Mouse (Mus musculus) inflammation-experienced regulatory T-cells, adult 16 weeks (primary cell): Measurements from ENCODE around the gene Gm10128. TPM values are rescaled to one million over a fixed set of nuclear protein-coding genes. Genes with fewer than 3 reads are reported as not detected.

Source experiments
- polyA plus RNA-seq: library from polyadenylated mRNA; unstranded; fragments of 100-300 nt; shearing (Covaris generic); gene quantifications from one replicate; pipeline ENCODE4 v1.2.1, GENCODE M21; 2017

Gm10128 gene
- polyA plus RNA-seq = not detected

GRCm38 (mm10) chr14:7643872-7644271, at the start of gene Gm10128:
TSS of gene Gm10128 (minus strand) at chr14:7643972.

GRCm38 (mm10) chr14:7595492-7595891, 48.3 kb downstream of the Gm10128 start, which contains the start of gene Gm10338:
TSS of gene Gm10338 (minus strand) at chr14:7595592.

Other genes with a start within 250 kb of the Gm10128 start
- gene Gm3755, start 193.1 kb downstream of the Gm10128 start, polyA plus RNA-seq = not detected
- gene Gm3752, start 160.2 kb downstream of the Gm10128 start, polyA plus RNA-seq = 13.7 TPM
- 3.4 TPM for gene Gm3558, start 75.4 kb downstream of the Gm10128 start, polyA plus RNA-seq
- gene Gm10338, start 48.4 kb downstream of the Gm10128 start, polyA plus RNA-seq = not detected
- not detected for gene Gm26661, start 147.6 kb upstream of the Gm10128 start, polyA plus RNA-seq
- gene Flnb, start 174.0 kb upstream of the Gm10128 start, polyA plus RNA-seq = 27.6 TPM